Mouse (Mus musculus): ENCODE data around the gene Mkrn2os.

DNA sequence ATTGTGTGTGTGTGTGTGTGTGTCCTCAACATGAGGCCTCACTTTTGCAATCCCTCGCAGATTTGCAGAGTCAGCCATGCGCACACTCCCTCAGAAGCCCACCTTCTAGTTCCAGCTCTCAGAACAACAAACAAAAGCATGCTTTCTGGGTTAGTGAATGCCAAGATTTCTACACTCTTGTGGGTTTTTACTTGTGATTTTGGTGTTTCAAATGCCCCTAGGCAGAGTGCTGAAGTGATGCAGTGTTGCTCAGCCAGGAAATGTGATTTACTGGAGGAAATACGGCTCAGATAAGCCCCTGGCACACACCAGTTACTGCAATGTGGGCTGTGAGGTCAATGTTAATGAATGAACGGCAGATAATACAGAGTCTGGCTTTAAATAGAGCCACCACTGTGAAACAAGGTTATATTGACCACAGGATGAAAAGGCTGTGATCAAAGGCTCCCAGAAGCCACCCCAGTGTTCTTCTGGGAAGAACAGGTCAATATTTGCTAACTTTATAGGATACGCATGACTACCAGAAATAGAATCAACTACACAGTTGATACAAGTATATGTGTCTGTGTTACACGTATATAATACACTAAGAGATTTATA, 50.6 kb downstream of the Mkrn2os start:
- TF ChIP-seq POLR2A (IDR thresholded peaks at IDR 0.05; ENCODE audit: insufficient read depth, low read depth, low read length) (no peak), CTCF (IDR thresholded peaks at IDR 0.05; ENCODE audit: insufficient read depth, low read depth, low read length) (no peak)
